1 mouse cellular context compared by ENCODE assay signal in the genomic region with DNA sequence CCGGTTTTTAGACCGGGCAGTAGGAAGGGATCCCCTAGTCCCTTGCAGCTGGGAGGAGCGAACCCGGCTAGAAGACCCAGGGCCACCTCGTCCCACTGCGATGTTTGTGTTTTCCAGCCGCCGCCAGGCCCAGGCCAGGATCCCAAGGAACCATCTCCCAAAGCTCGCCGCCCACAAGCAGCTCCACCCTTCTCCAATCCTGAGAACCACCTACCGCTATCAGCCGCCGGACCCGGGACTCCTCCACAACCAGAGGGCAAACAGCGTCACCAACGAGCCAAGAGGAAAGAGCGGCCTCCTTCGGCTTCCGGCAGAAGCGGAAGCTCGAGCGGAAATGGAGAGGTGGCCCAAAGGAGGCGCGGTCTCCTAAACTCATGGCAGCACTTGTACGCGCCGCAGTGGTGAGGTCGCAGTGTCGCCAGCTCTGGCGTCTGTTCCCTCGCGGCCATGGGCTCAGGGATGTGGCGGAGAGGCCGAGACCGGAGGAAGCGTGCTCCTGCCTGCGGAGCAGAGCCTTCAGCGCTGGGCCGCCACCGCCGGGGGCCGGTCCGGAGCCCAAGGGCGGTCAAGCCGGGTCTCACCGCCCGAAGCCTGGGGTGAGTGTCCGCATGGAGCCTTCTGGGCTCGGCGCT.
TF ChIP-seq lines count a peak whose summit lies in the region.

A gene (minus strand): TSS at position 274 of the 632 bp plus-strand sequence.
A gene (plus strand): TSS at position 350 of the 632 bp plus-strand sequence.

TF ChIP-seq in CH12.LX, 34 proteins besides CTCF, POLR2A, EP300 and RAD21 (continued from another document):
- TF ChIP-seq CHD1 (IDR thresholded peaks at IDR 0.05; ENCODE audit: low read depth, low read length), result no peak
- TF ChIP-seq SMC3 (IDR thresholded peaks at IDR 0.05; ENCODE audit: low read depth, low read length), result no peak
- TF ChIP-seq POLR2AphosphoS2 (IDR thresholded peaks at IDR 0.05; ENCODE audit: low read depth, low read length), result peak; percentile 83; the same call in 1 of the 2 replicates
- peak; percentile 98 for TF ChIP-seq SIN3A (IDR thresholded peaks at IDR 0.05; ENCODE audit: low read length)
- peak; percentile 54; the same call in 1 of the 2 replicates for TF ChIP-seq TBP (conservative IDR thresholded peaks at IDR 0.05; ENCODE audit: low read depth, low read length)
- peak; percentile 57; the same call in 1 of the 2 replicates for TF ChIP-seq IRF4 (IDR thresholded peaks at IDR 0.05; ENCODE audit: low read depth, low read length)
- peak; percentile 99 for TF ChIP-seq MXI1 (IDR thresholded peaks at IDR 0.05; ENCODE audit: low read depth, low read length)
- TF ChIP-seq MAFK (IDR thresholded peaks at IDR 0.05; ENCODE audit: insufficient replicate concordance, low read length), result no peak
- peak; percentile 85 for TF ChIP-seq UBTF (IDR thresholded peaks at IDR 0.05; ENCODE audit: low read depth, low read length)
- TF ChIP-seq MAX (IDR thresholded peaks at IDR 0.05; ENCODE audit: low read length), result peak; percentile 88
- TF ChIP-seq USF2 (conservative IDR thresholded peaks at IDR 0.05; ENCODE audit: low read depth, low read length), result no peak
- peak; percentile 56; the same call in 1 of the 2 replicates for TF ChIP-seq MEF2A (IDR thresholded peaks at IDR 0.05; ENCODE audit: borderline replicate concordance, low read depth, low read length)
- TF ChIP-seq MYC (IDR thresholded peaks at IDR 0.05; ENCODE audit: low read depth, low read length), result peak; percentile 80
- TF ChIP-seq GABPA (IDR thresholded peaks at IDR 0.05; ENCODE audit: insufficient replicate concordance, low read depth, low read length), result peak; percentile 52; the same call in 1 of the 2 replicates
- peak; percentile 93 for TF ChIP-seq TCF12 (IDR thresholded peaks at IDR 0.05; ENCODE audit: low read depth, low read length)
- TF ChIP-seq ZMIZ1 (IDR thresholded peaks at IDR 0.05; ENCODE audit: low read depth, low read length), result peak; percentile 95
